Mouse (Mus musculus) olfactory bulb, adult 2 months (tissue): Measurements from ENCODE around the gene Scgb2a2. TPM values are rescaled to one million over a fixed set of nuclear protein-coding genes. Genes with fewer than 3 reads are reported as not detected.
"Not testable (repeated sequence)": the region's sequence is repeated elsewhere in the genome, so short reads cannot be mapped to it uniquely, and the experiment has no call there.

Source experiments
- H3K27ac ChIP-seq: fragments of 200-500 bp; 2 replicates; pipeline ENCODE4 v1.5.1; 2012; ENCODE audit warnings: low read depth, low read length; ENCODE audit not compliant: insufficient read depth
- H3K4me1 ChIP-seq: fragments of 200-500 bp; 2 replicates; pipeline ENCODE4 v1.6.1; 2012; ENCODE audit warnings: low read length; ENCODE audit not compliant: control insufficient read depth, insufficient read depth
- H3K4me3 ChIP-seq: fragments of 200-500 bp; 2 replicates; pipeline ENCODE4 v1.5.1; 2012; ENCODE audit warnings: mild to moderate bottlenecking, low read depth, low read length, moderate library complexity; ENCODE audit not compliant: insufficient read depth
- CTCF ChIP-seq: fragments of 200-500 bp; IDR thresholded peaks from 2 replicates; pipeline ENCODE4 v1.5.1; 2012; ENCODE audit warnings: low read depth, mild to moderate bottlenecking, low read length, moderate library complexity; ENCODE audit not compliant: insufficient read depth
- POLR2A ChIP-seq: fragments of 200-500 bp; IDR thresholded peaks from 2 replicates; pipeline ENCODE4 v1.6.1; 2012; ENCODE audit warnings: mild to moderate bottlenecking, low read depth, low read length, moderate library complexity; ENCODE audit not compliant: insufficient read depth
- WGBS: fragments of 180-500 bp; shearing (Covaris S2); methylation state at CpG from one replicate; pipeline ENCODE4 v1.1.7; 2018; 5-methylcytosine and 5-hydroxymethylcytosine counted together
- polyA plus RNA-seq: library from polyadenylated mRNA; stranded (reverse); fragments of >200 nt; gene quantifications from 2 replicates; pipeline ENCODE4 v1.2.4, GENCODE M21; 2012; ENCODE audit warnings: low replicate concordance; ENCODE audit not compliant: missing spikeins, insufficient read depth, insufficient read length

Gene Scgb2a2
- polyA plus RNA-seq, 1 experiment = not detected

DNA sequence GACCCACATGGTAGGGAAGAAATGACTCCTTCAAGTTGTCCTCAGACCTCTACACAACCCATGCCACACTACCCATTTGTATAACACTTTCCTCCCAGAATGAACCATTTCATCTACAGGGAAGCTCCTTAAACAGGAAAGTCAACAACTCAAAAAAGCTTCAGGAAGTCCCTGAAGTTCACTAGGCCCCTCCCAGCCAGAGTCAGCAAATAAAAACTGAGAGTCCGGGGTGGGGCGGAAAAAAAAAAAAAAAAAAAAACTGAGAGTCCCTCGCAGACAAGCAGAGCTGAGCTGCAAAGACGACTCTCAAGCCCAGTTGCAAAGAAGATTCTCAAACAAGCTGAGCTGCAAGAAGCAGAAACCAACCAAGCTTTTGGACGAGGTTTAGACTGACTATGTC is 48.7 kb downstream of the Scgb2a2 start:
- TF ChIP-seq CTCF (no peak), POLR2A (no peak)
- Histone ChIP-seq H3K27ac (no peak overlapping the region), H3K4me3 (no peak overlapping the region), H3K4me1 (no peaks in the 10 kb centered on the region)
- 71% methylated on average over 5 of the region's 5 CpGs for WGBS

DNA sequence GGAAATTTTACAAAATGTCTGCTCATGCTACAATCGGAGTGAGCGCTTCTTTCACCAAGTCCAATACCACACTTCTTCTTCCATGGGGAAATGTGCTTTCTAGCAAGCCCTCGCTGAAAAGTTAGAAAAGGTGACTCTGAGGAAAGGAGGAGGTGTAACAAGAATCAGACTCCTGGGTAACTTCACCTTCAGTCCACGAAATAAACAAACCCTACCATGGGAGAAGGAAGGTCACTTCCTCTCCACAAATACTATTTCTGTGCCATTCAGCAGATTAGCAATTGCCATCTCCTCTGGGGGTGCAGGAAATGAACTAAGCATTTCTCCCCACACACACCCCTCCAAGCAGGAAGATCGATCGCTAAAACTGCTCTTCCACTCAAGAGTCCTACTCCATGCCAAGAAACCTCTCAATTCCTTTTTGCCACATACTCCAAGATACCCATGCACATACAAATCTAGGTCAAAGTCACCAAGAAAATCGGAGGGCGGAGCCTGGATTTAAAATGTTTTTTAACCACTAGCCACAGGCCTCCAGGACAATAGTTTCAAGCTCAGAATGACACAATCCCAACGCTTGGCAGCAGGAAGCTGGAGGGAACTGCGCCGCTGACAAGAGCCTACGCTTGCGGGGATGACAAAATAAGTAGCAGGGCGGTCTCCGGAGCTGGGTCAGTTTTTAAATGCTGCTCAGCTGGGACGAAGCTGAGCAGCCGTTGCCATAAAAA is 51.1 kb downstream of the Scgb2a2 start:
- TF ChIP-seq POLR2A (no peak), CTCF (no peak)
- WGBS = 10% methylated on average over 17 of the region's 17 CpGs
- H3K4me1 ChIP-seq = no peaks in the 10 kb centered on the region
- no peak overlapping the region for H3K27ac ChIP-seq
- peak overlapping the region; percentile 61 for H3K4me3 ChIP-seq

DNA sequence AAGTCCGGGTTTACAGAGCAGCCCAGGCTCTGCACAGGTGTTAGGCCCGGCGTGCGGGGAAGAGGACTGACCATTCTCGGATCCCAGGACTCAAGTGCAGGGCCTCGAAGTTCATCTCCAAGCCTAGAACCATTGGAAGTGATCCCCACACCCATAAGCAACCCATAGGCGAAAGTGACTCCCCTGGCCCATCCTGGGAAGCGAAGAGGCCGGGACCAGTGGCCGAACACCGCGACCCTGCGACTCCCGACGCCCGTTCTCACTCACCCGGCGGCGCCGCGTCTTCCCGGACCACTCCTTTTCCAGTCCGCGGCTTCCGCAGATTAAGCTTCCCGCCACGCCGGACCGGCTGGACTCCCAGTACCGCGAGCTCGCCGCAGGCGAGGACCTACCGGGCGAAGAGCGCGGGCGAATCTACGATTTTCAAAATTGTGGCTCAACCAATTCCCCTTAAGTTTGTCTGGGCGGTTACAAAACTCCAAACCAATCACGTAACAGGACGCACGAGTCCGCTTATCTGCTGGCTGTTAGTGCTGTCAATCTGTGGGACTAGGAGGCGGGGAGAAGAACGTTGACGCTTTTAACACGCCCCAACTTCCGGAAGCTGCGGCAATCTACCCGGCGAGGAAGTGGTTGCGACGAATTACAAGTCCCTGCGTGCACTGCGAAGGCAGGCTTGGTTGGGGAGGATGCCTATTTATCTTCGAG is 51.9 kb downstream of the Scgb2a2 start, which contains the start of gene Incenp:
Incenp (minus strand) TSS at position 480 of the 708 bp plus-strand sequence.
- peak within 1 kb of the TSS; percentile 66 for H3K4me3 ChIP-seq
- under 1% methylated on average over 58 of the region's 58 CpGs for WGBS
- H3K4me1 ChIP-seq = no peaks in the 10 kb centered on the region
- TF ChIP-seq POLR2A (peak; percentile 77; the same call in 1 of the 2 replicates), CTCF (no peak)
- peak within 1 kb of the TSS; percentile 92 for H3K27ac ChIP-seq

DNA sequence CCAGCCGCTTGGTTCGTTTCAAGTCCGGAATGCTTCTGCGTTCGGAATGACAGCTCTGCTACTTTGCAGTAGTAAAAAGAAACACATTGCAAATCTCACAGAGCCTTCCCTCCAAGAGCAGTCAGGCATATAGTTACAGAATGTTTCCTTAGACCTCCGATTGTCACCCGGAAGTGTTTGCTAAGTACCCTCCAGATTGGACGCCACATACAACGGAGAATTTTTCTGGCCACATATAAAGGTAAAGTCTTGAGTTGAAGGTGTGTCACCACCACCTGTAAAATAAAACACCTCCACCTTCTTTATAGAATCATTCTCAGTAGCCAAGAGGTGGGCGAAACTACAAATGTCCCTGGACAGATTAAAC is 52.4 kb downstream of the Scgb2a2 start:
- WGBS = 7% methylated on average over 10 of the region's 10 CpGs
- Histone ChIP-seq H3K4me3 (peak overlapping the region; percentile 66), H3K27ac (peak overlapping the region; percentile 92), H3K4me1 (no peaks in the 10 kb centered on the region)
- no peak for TF ChIP-seq CTCF
- TF ChIP-seq POLR2A = no peak

DNA sequence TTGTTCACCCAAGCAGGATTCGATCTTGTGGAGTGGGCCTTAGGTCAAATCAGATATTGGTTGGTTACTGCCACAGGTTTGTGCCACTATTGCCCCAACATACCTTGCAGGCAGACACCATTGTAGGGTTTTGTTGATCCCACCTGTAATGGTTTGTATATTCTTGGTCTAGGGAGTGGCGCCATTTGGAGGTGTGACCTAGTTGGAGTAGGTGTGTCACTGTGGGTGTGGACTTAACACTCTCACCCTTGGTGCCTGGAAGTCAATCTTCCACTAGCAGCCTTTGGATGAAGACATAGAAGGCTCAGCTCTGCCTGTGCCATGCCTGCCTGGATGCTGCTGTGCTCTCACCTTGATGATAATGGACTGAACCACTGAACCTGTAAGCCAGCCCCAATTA is 53.3 kb downstream of the Scgb2a2 start:
- not testable (repeated sequence) for H3K27ac ChIP-seq, H3K4me3 ChIP-seq, H3K4me1 ChIP-seq
- whole genome bisulfite sequencing = 100% methylated on average over 2 of the region's 2 CpGs

Other genes with a start within 250 kb of the Scgb2a2 start
- not detected in 2 replicates for gene Incenp, start 52.0 kb downstream of the Scgb2a2 start, polyA plus RNA-seq
- 1,416 TPM in 1 of 2 replicates, not detected in the other for gene Fth1, start 133.0 kb downstream of the Scgb2a2 start, polyA plus RNA-seq
- gene Best1, start 154.1 kb downstream of the Scgb2a2 start, polyA plus RNA-seq = not detected in 2 replicates
- not detected in 2 replicates for gene Rab3il1, start 154.1 kb downstream of the Scgb2a2 start, polyA plus RNA-seq
- not detected in 2 replicates for gene Fads3, start 194.0 kb downstream of the Scgb2a2 start, polyA plus RNA-seq